Mouse (Mus musculus): ENCODE measurements around the gene Sgpp1.
"Not testable (repeated sequence)": the region's sequence is repeated elsewhere in the genome, so short reads cannot be mapped to it uniquely, and the experiment has no call there.

Sgpp1 gene

GRCm38 (mm10) chr12:75733331-75734070, 2.0 kb downstream of the Sgpp1 start:
- no peak for DNase-seq (ENCODE audit: extremely low spot score, low spot score)

DNA sequence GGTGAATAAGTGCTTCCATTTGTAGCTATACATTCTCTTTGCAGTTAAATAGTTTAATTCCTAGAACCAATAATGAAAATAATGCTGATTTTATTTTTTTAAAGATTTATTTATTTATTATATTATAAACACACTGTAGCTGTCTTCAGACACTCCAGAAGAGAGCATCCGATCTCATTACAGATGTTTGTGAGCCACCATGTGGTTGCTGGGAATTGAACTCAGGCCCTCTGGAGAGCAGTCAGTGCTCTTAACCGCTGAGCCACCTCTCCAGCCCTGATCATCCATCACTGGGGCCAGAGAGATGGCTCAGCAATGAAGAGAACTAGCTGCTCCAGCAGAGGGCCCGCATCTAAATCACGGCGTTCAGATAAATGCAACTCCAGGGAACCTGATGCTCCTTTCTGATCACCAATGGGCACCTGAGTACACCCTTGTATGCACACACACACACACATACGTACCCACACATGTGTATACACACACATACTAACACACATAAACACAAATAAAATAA, 3.5 kb downstream of the Sgpp1 start:
- no peak for DNase-seq (ENCODE audit: extremely low spot score, low spot score)

DNA sequence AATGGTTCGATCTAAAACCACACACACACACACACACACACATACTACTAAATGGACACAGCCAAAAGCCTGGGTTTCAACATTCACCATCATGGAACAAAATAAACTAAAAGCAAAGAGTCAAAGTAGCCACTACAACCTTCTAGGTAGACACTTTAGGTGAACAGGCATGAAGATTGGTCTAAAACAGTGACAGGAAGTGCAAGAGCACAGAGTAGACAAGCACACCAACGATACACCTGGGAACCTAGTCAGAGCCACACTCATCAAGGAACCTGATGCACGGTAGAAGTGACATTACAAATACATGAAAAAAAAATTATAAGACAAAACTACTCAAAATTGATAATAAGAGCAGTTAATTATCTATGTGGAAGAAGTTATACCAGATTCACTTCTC, 4.0 kb downstream of the Sgpp1 start:
- no peak for DNase-seq (ENCODE audit: extremely low spot score, low spot score)

DNA sequence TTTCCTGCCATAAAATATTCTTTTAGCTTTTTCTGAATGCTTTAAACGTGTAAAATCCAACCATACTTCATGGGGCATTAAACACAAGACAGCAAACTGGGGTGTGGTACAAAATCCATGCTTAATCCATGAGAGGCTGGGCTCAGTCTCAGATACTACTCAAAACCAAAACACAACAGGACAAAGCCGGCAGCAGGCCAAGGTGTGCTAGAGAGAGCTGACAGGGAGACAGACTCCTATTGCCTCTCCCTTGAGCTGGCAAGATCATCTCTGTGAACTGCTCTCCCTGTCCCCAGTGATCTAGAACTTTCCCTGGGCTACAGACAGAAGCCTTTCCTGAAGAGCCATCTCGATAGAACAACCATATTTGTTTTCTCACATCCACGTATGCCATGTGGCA, 5.1 kb downstream of the Sgpp1 start:
- DNase-seq (ENCODE audit: extremely low spot score, low spot score): no peak

DNA sequence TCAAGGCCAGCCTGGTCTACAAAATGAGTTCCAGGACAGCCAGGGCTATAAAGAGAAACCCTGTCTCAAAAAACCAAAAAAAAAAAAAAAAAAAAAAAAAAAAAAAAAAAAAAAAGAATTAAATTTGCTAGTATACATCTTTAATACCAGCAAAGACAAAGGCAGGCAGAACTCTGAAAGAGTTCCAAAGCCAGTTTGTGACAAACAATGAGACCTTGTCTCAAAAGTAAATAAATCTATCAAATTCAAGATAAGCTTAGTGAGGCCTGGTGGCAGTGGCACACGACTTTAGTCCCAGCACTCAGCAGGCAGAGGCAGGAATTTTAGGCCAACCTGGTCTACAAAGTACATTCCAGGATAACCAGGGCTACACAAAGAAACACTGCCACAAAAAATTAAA, 5.7 kb downstream of the Sgpp1 start:
- DNase-seq (ENCODE audit: extremely low spot score, low spot score): no peak

- no peak for DNase-seq (ENCODE audit: extremely low spot score, low spot score)
Measured at GRCm38 (mm10) chr12:75727333-75728125, 8.0 kb downstream of the Sgpp1 start.

- DNase-seq (ENCODE audit: extremely low spot score, low spot score): no peak
Measured at GRCm38 (mm10) chr12:75726349-75726861, 9.1 kb downstream of the Sgpp1 start.

DNA sequence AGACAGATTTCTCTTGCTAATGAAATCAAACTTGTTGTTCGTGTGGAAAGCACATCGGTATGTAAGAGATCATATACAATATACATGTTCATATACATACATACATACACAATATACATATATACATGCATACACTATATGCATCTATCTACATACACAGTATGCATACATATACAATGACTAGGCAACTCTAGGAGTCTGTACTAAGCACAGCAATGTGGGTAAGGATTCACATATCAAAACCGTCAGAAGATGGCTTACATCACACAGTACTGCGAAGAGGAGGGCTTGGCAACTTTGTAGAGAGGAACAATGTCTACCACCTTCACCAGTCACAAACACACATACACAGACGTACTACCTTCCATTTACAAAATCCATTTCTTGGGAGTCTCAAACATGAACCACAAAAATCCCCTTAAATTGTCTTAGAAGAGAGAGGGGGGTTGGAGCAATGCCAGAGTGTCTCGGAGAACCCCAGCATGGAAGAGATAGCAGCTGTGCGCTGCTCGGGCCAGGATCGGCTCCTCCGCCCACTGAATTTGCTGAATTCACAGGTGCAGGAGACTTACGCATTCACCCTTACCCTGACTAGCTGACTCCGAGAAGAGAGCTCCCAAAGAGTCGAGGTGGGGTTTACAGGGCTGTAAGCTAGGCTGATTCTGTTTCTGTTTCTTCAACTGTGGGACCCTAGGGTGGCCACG, 10.8 kb downstream of the Sgpp1 start:
- no peak for DNase-seq (ENCODE audit: extremely low spot score, low spot score)

DNA sequence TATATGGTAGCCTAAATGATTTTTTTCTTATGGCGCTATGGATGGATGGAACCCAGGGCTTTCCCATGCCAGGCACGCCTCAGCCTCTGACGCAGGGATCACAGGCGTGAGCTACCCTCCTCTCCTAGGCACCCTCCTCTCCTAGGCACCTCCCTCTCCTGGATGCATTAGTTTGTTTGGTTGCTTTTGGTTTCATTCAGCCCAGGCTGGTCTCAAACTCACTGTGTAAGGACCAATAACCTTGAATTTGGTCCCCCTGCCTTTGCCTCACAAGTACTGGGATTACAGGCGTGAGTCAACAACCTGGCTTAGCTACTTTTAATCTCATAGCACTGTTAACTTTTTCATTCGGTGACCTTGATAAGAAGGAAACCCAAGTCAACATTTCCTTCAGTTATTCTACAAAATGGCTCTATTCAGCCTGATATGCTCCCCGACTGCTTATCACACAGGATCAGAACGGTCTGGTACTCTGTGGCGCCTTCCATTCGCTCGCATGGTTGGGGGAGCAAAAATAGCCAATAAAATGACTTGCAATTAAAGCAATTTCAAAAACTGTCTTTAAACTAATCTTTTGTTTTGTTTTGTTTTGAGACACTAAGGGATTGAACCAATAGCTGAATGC, 11.6 kb downstream of the Sgpp1 start:
- no peak for DNase-seq (ENCODE audit: extremely low spot score, low spot score)

- DNase-seq (ENCODE audit: extremely low spot score, low spot score): no peak
Measured at GRCm38 (mm10) chr12:75721941-75722340, 13.6 kb downstream of the Sgpp1 start.

DNA sequence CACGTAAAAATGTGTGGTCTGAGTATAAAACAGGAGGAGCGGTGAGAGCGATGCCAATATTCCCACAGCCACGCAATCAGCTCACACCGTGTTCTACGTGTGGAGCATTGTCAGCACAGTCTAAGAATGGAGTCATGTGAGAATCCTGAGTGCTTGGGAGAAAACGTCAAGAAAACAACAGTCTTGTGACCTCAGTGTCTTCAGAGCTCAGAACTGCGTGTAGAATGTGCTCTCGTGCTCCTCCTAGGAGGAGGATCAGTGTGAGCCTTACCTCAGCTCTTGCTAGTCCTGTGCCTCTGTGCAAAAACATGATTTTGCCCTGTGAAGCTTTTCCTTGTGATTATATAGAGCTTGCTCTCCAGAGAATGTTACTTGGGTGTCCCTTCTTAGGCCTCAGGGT, 14.5 kb downstream of the Sgpp1 start:
- no peak for DNase-seq (ENCODE audit: extremely low spot score, low spot score)

DNA sequence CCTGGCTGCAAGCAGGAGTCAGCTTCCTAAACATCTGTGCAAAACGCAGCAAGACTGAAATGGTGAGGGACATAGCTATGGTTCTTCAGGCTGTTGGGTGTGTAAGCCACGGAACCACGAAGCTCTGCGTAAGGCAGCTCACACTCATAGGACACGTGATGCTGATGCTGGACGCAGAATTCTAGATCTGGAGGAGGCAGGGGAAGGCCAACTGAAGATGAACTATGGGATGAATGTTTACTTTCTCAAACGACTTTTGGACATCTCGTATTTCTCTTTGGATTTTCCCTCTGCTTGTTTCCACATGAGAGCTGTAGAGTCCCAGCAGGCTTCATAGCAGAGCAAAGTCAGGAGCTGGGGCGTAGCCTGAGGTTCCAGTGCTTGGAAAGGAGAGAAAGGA, 21.9 kb downstream of the Sgpp1 start:
- DNase-seq (ENCODE audit: extremely low spot score, low spot score): no peak

DNA sequence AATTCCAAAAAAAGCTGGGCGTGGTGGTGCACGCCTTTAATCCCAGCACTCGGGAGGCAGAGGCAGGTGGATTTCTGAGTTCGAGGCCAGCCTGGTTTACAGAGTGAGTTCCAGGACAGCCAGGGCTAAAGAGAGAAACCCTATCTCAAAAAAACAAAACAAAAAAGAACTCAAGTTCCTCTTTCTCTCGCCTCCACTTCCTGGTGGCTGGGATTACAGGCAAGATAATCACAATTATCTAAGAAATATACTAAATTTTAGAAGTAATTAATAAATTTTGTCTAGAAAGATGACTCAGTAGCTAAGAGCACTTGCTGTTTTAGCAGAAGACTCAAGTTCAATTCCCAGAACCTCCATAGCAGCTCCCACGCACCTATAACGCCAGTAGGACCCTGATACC, 22.6 kb downstream of the Sgpp1 start:
- not testable (repeated sequence) for DNase-seq (ENCODE audit: extremely low spot score, low spot score)

GRCm38 (mm10) chr12:75710596-75711376, 24.7 kb downstream of the Sgpp1 start:
- no peak for DNase-seq (ENCODE audit: extremely low spot score, low spot score)

DNA sequence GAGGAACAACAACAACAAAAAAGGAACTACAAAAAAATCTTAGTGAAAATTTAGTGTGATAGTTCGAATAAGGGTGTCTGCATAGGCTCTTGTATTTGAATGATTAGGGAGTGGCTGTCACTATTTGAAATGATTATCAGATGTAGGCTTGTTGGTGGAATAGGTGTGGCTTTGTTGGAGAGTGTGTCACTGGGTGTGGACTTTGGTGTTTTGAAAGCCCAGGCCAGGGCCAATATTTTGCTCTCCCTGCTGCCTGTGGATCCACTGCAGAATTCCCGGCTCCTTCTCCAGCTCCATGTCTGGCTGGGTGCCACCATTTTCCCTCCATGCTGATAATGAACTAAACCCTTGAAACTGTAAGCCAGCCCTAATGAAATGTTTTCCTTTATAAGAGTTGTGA, 26.0 kb downstream of the Sgpp1 start:
- no peak for DNase-seq (ENCODE audit: extremely low spot score, low spot score)

- no peak for DNase-seq (ENCODE audit: extremely low spot score, low spot score)
Measured at GRCm38 (mm10) chr12:75706670-75707069, 28.9 kb downstream of the Sgpp1 start.

DNA sequence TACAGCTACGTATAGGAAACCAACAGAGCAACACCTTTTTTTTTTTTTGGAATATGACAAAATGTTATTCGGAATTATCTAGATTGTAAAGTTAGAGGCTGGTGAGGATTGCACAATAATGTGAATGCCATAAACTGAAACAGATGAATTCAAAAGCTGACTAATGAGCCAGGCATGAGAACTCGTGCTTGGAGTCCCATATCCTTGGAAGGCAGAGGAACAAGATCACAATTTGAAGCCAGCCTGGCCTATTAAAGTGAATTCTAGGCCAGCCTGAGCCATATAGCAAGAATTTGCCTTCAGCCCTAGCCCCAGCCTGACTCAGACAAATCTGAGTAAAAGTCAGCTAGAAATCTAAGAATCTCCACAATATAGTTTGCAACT, 32.8 kb downstream of the Sgpp1 start:
- no peak for DNase-seq (ENCODE audit: extremely low spot score, low spot score)

DNA sequence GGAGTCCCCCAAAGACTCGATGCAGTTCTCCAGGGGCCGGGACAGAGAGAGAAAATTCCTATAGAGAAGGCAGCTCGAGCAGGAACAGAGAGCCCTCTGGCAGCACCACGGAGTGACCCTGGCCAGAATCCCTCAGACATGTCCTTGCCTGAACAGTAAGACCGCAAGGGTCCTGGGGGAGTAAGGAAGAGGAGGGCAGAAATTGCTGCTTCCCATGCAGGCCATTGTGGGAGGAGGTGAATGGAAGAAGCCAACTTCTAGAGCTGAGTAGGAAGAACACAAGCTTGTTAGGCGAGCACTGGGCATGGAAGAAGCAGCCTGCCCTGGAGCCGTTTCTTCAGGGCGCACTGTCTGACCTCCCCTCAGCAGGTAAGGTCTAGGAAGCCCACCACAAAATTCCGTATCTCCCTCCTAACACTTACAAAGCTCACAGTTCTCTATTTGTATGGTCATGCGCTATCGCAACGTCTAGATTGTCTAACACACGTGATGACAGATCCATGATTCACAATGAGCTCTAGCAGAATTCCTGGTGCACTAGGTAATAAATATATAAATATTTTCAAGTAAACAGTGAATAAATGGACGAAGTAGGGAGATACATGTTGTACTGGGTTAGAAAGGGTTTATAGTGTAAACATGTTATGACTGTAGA, 33.3 kb downstream of the Sgpp1 start:
- peak; percentile 22 for DNase-seq (ENCODE audit: extremely low spot score, low spot score)

DNA sequence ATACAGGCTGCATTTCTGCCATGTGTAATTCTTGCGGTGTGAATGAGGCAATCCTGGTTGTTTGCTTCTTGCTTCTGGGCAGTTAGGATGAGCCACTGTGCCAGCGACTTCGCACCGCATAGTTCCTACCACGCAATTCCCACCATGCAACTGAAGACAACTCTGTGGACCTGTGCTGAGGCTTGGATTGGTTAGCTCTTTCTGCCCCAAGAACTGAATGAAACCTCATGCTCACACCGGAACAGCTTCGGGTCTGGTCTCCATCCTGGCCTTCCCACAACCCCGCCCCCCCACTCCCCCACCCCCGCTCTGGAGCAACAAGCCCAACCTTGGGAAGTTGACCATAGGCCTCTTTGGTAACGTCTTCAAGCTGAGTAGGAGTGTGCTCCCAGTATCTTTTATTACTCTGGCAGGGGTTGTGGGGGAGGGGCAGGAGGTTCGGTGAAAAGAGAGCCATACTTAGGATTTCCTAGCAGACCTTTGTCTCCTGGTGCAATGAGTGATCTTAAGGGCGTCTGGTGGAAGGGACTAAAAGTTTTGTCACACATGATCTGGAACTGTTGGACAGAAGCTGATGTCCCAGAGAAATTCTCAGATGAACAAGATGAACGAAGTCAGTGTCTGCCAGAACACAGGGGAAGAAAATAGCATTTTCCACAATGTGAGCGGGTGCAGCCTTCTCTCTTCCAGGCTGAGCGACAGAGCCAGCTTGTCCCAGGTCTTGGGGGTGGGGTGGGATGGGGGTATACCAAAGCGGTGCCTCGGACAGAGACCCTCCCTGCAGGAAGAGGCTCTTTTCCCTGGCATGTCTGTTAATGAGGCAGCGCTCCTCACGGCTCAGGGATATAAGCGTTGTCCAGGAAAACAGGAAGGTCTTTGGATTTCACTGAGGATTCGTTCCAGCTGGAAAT, 34.1 kb downstream of the Sgpp1 start:
- DNase-seq (ENCODE audit: extremely low spot score, low spot score): peak; percentile 48
